Mouse (Mus musculus) gastrocnemius, postnatal 10 days (tissue): Measurements from ENCODE around the gene Vwa2. TPM values are rescaled to one million over a fixed set of nuclear protein-coding genes. Genes with fewer than 3 reads are reported as not detected.

Experiments
- DNase-seq: peaks from one replicate; pipeline ENCODE4 v3.0.0; 2021; ENCODE audit warnings: mixed read lengths
- total RNA-seq, 2 experiments: library from RNA; stranded (reverse); gene quantifications; 2 replicates each; pipeline ENCODE4 v1.2.3; 2021

Gene Vwa2
- total RNA-seq, 2 experiments from 2014 or later, result not detected

- DNase-seq, result no peak
These were observed 75.8 kb downstream of the Vwa2 start for GRCm38 (mm10) chr19:56949868-56950267.

- DNase-seq, result no peak
These were observed 76.8 kb downstream of the Vwa2 start for GRCm38 (mm10) chr19:56950818-56951217.

DNA sequence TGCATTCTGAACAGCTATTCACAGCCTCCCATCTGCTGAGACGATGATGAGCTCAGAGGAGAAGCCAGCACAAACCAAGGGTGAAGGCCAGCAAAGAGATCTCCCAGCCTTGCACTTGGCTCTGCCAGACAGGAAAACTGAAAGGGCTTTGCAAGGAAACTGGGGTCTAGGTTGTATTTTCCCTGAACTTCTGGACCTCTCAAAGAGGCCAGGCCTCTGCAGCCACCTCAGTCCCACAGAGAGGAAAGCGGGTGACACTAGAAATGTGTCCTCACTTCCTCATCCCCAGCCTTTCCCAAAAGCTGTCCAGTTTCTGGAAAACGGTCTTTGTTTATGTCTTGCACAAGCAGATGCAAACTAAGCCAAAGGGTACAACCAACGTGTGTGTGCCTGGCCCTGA lies 79.8 kb downstream of the Vwa2 start:
- DNase-seq, result no peak

DNA sequence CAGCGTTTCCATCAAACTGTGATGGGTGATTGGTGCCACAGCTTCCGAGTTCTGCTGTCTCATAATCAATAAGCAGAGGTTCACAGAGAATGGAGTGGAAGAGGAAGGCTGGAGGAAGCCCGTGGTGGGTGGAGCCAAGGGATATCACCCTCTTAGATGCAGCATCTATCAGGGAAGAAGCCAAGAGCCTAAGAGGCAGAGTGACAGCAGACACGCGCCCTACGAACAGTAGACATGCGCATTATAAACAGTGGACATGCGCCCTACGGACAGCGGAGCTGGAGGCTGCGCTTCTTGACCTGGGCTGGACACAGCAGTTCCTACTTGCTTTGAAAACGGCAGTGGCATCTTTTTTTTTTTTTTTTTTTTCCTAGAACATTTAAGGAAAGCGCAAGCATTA lies 80.8 kb downstream of the Vwa2 start:
- no peak for DNase-seq

- no peak for DNase-seq
These were observed 81.8 kb downstream of the Vwa2 start for GRCm38 (mm10) chr19:56955568-56956513.

DNA sequence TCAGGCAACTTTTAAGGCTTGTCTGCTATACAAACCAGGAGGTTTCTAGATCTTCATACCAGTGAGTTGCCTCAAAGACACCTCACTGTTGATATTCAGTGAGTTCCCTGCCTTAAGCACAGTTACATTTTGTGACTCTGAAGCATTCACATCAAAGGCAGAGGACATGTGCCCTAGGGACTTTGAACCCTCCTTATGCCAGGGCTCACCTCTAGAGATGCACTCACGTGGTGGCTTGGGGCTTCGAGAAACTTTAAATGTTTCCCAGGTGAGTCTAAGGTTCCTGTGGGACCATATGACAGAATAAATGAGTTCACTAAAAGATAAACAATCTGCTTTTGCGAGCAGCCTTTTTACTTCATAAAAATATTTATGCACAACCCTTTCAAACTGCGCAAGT lies 84.0 kb downstream of the Vwa2 start:
- DNase-seq, result no peak

GRCm38 (mm10) chr19:56958582-56959021 lies 84.6 kb downstream of the Vwa2 start:
- DNase-seq, result no peak

- no peak for DNase-seq
These were observed 85.0 kb downstream of the Vwa2 start for GRCm38 (mm10) chr19:56959057-56959456.

GRCm38 (mm10) chr19:56959601-56960000 lies 85.6 kb downstream of the Vwa2 start:
- DNase-seq, result no peak

Other genes starting within 250 kb of the Vwa2 start
- 1 to 10 TPM; 1.1 to 1.5 TPM for gene Adrb1, start 152.1 kb upstream of the Vwa2 start, total RNA-seq
- 10 to 100 TPM; 23.1 to 29.0 TPM for gene Ccdc186, start 52.1 kb upstream of the Vwa2 start, total RNA-seq
- gene Tdrd1, start 48.0 kb upstream of the Vwa2 start, total RNA-seq, result not detected
- 10 to 100 TPM; 14.2 to 22.4 TPM for gene Afap1l2, start 134.0 kb downstream of the Vwa2 start, total RNA-seq